Mouse (Mus musculus): ENCODE data around the gene Tmem40. TPM values are rescaled to one million over a fixed set of nuclear protein-coding genes. Genes with fewer than 3 reads are reported as not detected.

Gene Tmem40
- polyA plus RNA-seq, 1 experiment from 2014 or later, result 0.91 TPM

DNA sequence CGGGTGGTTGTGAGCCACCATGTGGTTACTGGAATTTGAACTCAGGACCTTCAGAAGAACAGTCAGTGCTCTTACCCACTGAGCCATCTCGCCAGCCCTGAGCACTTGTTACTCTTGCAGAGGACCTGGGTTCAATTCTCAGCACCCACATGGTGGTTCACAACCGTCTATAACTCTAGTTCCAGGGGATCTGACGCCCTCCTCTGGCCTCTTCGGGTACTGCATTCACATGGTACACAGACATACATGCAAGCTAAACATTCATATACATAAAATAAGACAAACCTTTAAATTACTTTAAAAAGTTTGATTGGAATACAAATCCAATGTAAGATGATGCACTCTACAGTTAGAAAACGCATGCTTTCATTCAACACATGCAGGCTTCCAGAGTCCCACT is 10.0 kb upstream of the Tmem40 start:
- Histone ChIP-seq H3K4me2 (ENCODE audit: low read length) (no peak overlapping the region), H3K27ac (ENCODE audit: low read length) (no peak overlapping the region), H3K9me3 (ENCODE audit: control insufficient read depth, low read length) (no peaks in the 10 kb centered on the region), H3K4me1 (replicated peaks; ENCODE audit: control insufficient read depth, insufficient read depth, low read length) (peaks cover 24% of the 10 kb centered on the region), H3K4me3 (replicated peaks; ENCODE audit: low read length) (no peak overlapping the region), H3K9ac (replicated peaks; ENCODE audit: low read depth, low read length) (no peak overlapping the region), H3K36me3 (ENCODE audit: control insufficient read depth, insufficient read depth) (no peaks in the 10 kb centered on the region), H3K27me3 (replicated peaks; ENCODE audit: control insufficient read depth, insufficient read depth, low read length) (no peaks in the 10 kb centered on the region)
- WGBS, result 82% methylated on average over 6 of the region's 6 CpGs
- no peak for ATAC-seq

DNA sequence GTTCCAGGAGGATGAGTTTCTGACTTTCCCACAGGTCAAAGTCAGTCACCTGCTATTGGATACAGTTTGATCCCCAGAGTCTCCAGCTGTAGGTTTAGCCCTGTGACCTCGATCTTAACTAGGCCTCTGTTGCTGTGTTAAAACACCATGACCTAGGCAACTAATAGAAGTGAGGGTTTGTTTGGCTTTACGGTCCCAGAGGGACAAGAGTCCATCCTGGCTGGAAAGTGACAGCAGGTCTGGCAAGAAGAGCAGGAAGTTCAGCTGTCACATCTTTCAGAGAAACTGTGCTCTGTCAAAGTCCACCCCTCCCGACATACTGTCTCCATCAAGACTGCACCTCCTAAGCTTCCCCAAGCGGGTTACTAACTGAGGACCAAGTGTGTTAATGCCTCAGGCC is 8.6 kb upstream of the Tmem40 start:
- 82% methylated on average over 4 of the region's 4 CpGs for WGBS
- Histone ChIP-seq H3K9ac (replicated peaks; ENCODE audit: low read depth, low read length) (no peak overlapping the region), H3K4me3 (replicated peaks; ENCODE audit: low read length) (no peak overlapping the region), H3K27me3 (replicated peaks; ENCODE audit: control insufficient read depth, insufficient read depth, low read length) (no peaks in the 10 kb centered on the region), H3K4me2 (ENCODE audit: low read length) (no peak overlapping the region), H3K9me3 (ENCODE audit: control insufficient read depth, low read length) (no peaks in the 10 kb centered on the region), H3K4me1 (replicated peaks; ENCODE audit: control insufficient read depth, insufficient read depth, low read length) (peaks cover 13% of the 10 kb centered on the region), H3K36me3 (ENCODE audit: control insufficient read depth, insufficient read depth) (no peaks in the 10 kb centered on the region), H3K27ac (ENCODE audit: low read length) (no peak overlapping the region)
- no peak for ATAC-seq

DNA sequence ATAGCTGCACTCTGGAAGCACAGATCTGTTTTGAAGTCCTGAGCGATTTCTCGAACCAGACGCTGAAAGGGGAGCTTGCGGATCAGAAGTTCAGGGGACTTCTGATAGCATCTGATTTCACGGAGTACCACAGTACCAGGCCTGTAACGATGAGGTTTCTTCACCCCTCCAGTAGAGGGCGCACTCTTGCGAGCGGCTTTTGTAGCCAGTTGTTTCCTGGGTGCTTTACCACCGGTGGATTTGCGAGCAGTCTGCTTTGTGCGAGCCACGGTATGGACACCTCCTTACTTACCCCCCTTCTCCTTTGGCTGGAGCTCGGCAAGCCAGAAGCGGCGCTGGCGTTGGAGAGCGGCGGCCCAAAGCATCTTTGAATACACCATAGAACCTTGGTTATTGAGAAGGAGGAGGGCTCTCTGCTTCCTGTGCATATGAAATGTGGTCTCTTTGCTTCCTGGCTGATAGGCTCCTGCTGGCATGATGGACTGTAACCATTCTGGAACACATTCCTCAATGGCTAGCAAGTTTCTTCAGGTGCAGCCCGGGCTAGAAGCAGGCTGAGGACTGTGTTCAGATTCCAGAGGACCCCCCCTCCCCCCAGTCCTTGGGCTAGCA is 8.0 kb upstream of the Tmem40 start:
- WGBS, result 86% methylated on average over 20 of the region's 20 CpGs
- Histone ChIP-seq H3K27ac (ENCODE audit: low read length) (no peak overlapping the region), H3K4me2 (ENCODE audit: low read length) (no peak overlapping the region), H3K27me3 (replicated peaks; ENCODE audit: control insufficient read depth, insufficient read depth, low read length) (no peaks in the 10 kb centered on the region), H3K9ac (replicated peaks; ENCODE audit: low read depth, low read length) (no peak overlapping the region), H3K4me1 (replicated peaks; ENCODE audit: control insufficient read depth, insufficient read depth, low read length) (peaks cover 7% of the 10 kb centered on the region), H3K9me3 (ENCODE audit: control insufficient read depth, low read length) (no peaks in the 10 kb centered on the region), H3K4me3 (replicated peaks; ENCODE audit: low read length) (no peak overlapping the region), H3K36me3 (ENCODE audit: control insufficient read depth, insufficient read depth) (no peaks in the 10 kb centered on the region)
- ATAC-seq, result no peak

DNA sequence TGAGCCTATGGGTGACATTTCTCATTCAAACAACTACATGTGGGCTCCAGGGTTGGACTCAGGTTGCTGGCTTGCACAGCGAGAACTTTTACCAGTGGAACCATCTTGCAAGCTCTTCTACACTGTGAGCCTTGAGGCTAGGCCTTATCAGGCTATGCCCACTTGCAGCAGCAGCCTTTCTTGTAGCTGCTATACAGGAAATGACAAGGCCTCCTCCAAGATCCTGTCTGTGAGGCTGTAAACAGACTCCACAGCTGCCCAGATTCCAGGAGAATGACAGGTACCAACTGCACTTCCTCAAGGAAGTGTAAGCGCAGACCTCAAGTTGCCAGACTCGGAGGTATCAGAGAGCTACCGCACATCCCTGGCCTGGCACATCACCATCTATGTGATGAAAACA is 6.0 kb upstream of the Tmem40 start:
- H3K4me3 ChIP-seq (replicated peaks; ENCODE audit: low read length), result no peak overlapping the region
- no peaks in the 10 kb centered on the region for H3K27me3 ChIP-seq (replicated peaks; ENCODE audit: control insufficient read depth, insufficient read depth, low read length)
- no peak overlapping the region for H3K9ac ChIP-seq (replicated peaks; ENCODE audit: low read depth, low read length)

DNA sequence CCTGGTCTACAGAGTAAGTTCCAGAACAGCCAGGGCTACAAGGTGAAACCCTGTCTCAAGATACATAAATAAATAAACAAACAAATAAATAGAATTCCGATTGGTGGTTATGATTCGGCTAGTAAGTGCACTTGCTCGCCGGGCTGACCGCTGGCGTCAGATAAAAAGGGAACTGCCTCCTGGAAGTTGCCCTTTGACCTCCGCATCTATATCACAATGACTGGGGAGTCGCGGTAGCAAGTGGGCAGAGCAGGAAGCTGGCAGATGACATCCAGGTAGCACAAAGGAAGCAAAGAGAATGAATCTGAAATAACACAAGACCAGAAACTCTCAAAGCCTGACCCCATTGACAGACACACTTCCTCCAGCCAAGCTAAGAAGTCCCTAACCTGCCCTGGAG is 5.1 kb upstream of the Tmem40 start:
- H3K27ac ChIP-seq (ENCODE audit: low read length), result no peak overlapping the region
- ATAC-seq, result no peak
- H3K4me3 ChIP-seq (replicated peaks; ENCODE audit: low read length), result no peak overlapping the region
- no peak overlapping the region for H3K9ac ChIP-seq (replicated peaks; ENCODE audit: low read depth, low read length)
- H3K4me2 ChIP-seq (ENCODE audit: low read length), result no peak overlapping the region
- H3K4me1 ChIP-seq (replicated peaks; ENCODE audit: control insufficient read depth, insufficient read depth, low read length), result peaks cover 7% of the 10 kb centered on the region
- 52% methylated on average over 9 of the region's 9 CpGs for WGBS
- H3K27me3 ChIP-seq (replicated peaks; ENCODE audit: control insufficient read depth, insufficient read depth, low read length), result no peaks in the 10 kb centered on the region
- no peaks in the 10 kb centered on the region for H3K9me3 ChIP-seq (ENCODE audit: control insufficient read depth, low read length)
- no peaks in the 10 kb centered on the region for H3K36me3 ChIP-seq (ENCODE audit: control insufficient read depth, insufficient read depth)

More for the DNA sequence above, 6.0 kb upstream of the Tmem40 start:
- H3K27ac ChIP-seq (ENCODE audit: low read length), result no peak overlapping the region
- WGBS, result 94% methylated on average over 4 of the region's 4 CpGs
- ATAC-seq, result no peak
- H3K4me2 ChIP-seq (ENCODE audit: low read length), result no peak overlapping the region
- H3K9me3 ChIP-seq (ENCODE audit: control insufficient read depth, low read length), result no peaks in the 10 kb centered on the region
- H3K4me1 ChIP-seq (replicated peaks; ENCODE audit: control insufficient read depth, insufficient read depth, low read length), result peaks cover 7% of the 10 kb centered on the region
- H3K36me3 ChIP-seq (ENCODE audit: control insufficient read depth, insufficient read depth), result no peaks in the 10 kb centered on the region

DNA sequence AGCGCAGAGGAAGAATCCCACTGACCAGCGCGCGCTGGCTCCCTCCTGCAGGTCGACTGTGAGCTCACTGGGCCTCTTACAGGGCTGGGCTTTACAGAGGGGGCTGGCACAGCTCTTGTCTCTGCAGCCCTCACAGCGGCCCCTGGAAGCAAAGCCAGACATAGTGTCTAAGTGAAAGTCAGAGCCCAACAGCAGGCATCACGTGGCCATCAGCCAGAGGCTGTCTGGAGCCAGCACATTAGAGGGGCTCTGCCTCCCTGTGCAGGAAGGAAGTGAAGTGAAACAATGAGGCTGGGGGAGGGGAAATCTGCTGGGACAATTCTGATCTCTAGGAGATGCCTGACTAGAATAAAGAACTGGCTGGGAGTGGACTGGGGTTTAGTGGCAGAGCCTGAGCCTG is 2.0 kb upstream of the Tmem40 start:
- peak; percentile 93 for ATAC-seq
- H3K9me3 ChIP-seq (ENCODE audit: control insufficient read depth, low read length), result no peaks in the 10 kb centered on the region
- H3K27me3 ChIP-seq (replicated peaks; ENCODE audit: control insufficient read depth, insufficient read depth, low read length), result no peaks in the 10 kb centered on the region
- H3K4me3 ChIP-seq (replicated peaks; ENCODE audit: low read length), result no peak overlapping the region
- H3K4me1 ChIP-seq (replicated peaks; ENCODE audit: control insufficient read depth, insufficient read depth, low read length), result peaks cover 11% of the 10 kb centered on the region
- H3K36me3 ChIP-seq (ENCODE audit: control insufficient read depth, insufficient read depth), result no peaks in the 10 kb centered on the region
- peak overlapping the region; percentile 41 for H3K9ac ChIP-seq (replicated peaks; ENCODE audit: low read depth, low read length)
- H3K27ac ChIP-seq (ENCODE audit: low read length), result peak overlapping the region; percentile 66
- peak overlapping the region; percentile 7 for H3K4me2 ChIP-seq (ENCODE audit: low read length)
- WGBS, result 6% methylated on average over 7 of the region's 7 CpGs

DNA sequence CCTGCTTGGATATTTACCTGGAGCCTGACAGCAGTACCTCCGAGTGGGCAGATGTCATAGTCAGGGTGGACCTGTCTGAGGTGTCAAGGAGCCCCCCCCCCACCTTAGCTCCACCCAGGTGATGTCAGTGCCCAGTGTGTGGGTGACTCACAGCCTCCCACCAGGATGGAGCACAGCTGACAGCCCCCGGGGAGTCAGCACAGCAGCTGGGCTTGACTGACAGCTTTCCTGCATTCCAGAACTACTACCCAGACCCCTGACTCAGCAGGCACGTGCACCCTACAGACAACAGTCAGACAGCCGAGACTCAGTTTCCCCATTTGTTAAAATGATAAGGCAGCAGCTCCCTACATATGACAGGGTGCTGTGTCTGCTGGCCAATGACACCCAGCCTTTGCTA is 1.2 kb downstream of the Tmem40 start:
- no peak for ATAC-seq
- 60% methylated on average over 4 of the region's 4 CpGs for WGBS
- Histone ChIP-seq H3K36me3 (ENCODE audit: control insufficient read depth, insufficient read depth) (no peaks in the 10 kb centered on the region), H3K9me3 (ENCODE audit: control insufficient read depth, low read length) (no peaks in the 10 kb centered on the region), H3K4me2 (ENCODE audit: low read length) (no peak overlapping the region), H3K4me1 (replicated peaks; ENCODE audit: control insufficient read depth, insufficient read depth, low read length) (peaks cover 11% of the 10 kb centered on the region), H3K27me3 (replicated peaks; ENCODE audit: control insufficient read depth, insufficient read depth, low read length) (no peaks in the 10 kb centered on the region), H3K27ac (ENCODE audit: low read length) (no peak overlapping the region), H3K9ac (replicated peaks; ENCODE audit: low read depth, low read length) (no peak overlapping the region), H3K4me3 (replicated peaks; ENCODE audit: low read length) (no peak overlapping the region)

DNA sequence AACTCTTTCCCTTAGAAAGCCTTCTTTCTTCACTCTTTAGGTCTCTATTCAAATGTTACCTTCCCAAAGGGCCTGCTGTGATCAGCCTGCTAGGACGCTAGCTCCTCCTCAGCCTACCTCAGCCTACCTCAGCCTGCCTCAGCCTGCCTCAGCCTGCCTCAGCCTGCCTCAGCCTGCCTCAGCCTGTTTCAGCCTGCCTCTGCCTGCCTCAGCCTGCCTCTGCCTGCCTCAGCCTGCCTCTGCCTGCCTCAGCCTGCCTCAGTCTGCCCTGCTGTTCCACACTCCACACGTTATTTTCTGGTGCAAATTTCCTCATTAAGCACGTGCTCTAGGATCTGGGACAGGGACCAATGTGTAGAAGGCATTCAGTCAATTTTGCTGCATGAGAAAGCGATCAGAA is 2.1 kb downstream of the Tmem40 start:
- Histone ChIP-seq H3K4me2 (ENCODE audit: low read length) (no peak overlapping the region), H3K36me3 (ENCODE audit: control insufficient read depth, insufficient read depth) (no peaks in the 10 kb centered on the region), H3K9me3 (ENCODE audit: control insufficient read depth, low read length) (no peaks in the 10 kb centered on the region), H3K27me3 (replicated peaks; ENCODE audit: control insufficient read depth, insufficient read depth, low read length) (no peaks in the 10 kb centered on the region), H3K27ac (ENCODE audit: low read length) (no peak overlapping the region), H3K4me1 (replicated peaks; ENCODE audit: control insufficient read depth, insufficient read depth, low read length) (peaks cover 11% of the 10 kb centered on the region), H3K4me3 (replicated peaks; ENCODE audit: low read length) (no peak overlapping the region), H3K9ac (replicated peaks; ENCODE audit: low read depth, low read length) (no peak overlapping the region)
- no peak for ATAC-seq
- 89% methylated on average over 4 of the region's 4 CpGs for WGBS

DNA sequence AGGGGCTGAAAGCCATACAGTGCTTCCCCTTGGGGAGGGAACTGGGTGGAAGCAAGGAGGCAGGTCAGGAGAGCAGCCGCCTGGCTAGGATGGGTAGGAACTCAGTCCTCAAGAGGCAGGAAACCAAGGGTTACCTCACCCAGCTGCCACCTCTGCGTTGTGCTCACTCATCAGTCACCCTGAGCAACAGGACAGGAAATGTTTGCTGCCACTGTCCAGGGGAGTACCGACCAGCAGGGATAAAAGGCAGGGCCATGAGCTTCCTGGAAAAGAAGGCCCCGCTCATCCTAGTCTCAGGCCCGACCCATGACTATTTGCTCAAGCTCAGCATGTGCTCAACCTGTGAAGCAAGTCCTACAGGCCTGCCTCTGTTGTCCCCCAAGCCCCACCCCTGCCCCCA is 2.7 kb downstream of the Tmem40 start:
- Histone ChIP-seq H3K4me2 (ENCODE audit: low read length) (no peak overlapping the region), H3K27ac (ENCODE audit: low read length) (no peak overlapping the region), H3K27me3 (replicated peaks; ENCODE audit: control insufficient read depth, insufficient read depth, low read length) (no peaks in the 10 kb centered on the region), H3K9ac (replicated peaks; ENCODE audit: low read depth, low read length) (no peak overlapping the region), H3K4me3 (replicated peaks; ENCODE audit: low read length) (no peak overlapping the region), H3K9me3 (ENCODE audit: control insufficient read depth, low read length) (no peaks in the 10 kb centered on the region), H3K36me3 (ENCODE audit: control insufficient read depth, insufficient read depth) (no peaks in the 10 kb centered on the region), H3K4me1 (replicated peaks; ENCODE audit: control insufficient read depth, insufficient read depth, low read length) (peaks cover 10% of the 10 kb centered on the region)
- 77% methylated on average over 5 of the region's 5 CpGs for WGBS
- no peak for ATAC-seq

DNA sequence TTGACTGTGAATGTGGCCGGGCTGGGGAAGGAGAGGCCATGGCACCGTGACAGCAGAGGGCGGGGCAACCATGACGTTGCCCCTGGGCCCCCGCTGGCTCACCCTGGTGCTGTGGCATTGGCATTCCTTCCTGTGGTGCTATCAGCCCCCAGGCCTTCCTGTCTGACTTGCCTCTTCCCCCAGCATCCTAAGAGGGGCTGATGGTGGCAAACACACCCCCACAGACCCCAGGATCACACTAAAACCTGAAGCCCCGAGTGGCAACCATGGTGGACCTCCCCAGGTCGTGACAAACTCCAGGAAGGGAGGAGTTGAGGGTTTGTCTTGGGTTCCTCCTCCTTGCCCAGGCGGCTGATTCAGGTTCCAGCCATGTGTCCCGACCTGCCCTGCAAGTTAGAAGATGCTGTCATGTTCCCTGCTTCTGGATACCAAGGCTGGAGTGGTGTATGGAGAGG is 3.2 kb downstream of the Tmem40 start:
- WGBS, result 70% methylated on average over 9 of the region's 9 CpGs

More for the DNA sequence above, 3.2 kb downstream of the Tmem40 start:
- Histone ChIP-seq H3K4me2 (ENCODE audit: low read length) (no peak overlapping the region), H3K9me3 (ENCODE audit: control insufficient read depth, low read length) (no peaks in the 10 kb centered on the region), H3K4me3 (replicated peaks; ENCODE audit: low read length) (no peak overlapping the region), H3K27ac (ENCODE audit: low read length) (no peak overlapping the region), H3K27me3 (replicated peaks; ENCODE audit: control insufficient read depth, insufficient read depth, low read length) (no peaks in the 10 kb centered on the region), H3K9ac (replicated peaks; ENCODE audit: low read depth, low read length) (no peak overlapping the region), H3K36me3 (ENCODE audit: control insufficient read depth, insufficient read depth) (no peaks in the 10 kb centered on the region), H3K4me1 (replicated peaks; ENCODE audit: control insufficient read depth, insufficient read depth, low read length) (peaks cover 6% of the 10 kb centered on the region)
- ATAC-seq, result no peak

Data from forebrain, embryonic 16.5 days (tissue).